Mouse (Mus musculus) liver, postnatal 0 days (tissue): ENCODE data around the gene Nsmce4a.

Experiments used
- CTCF ChIP-seq: sonication (generic); IDR thresholded peaks from 2 replicates; pipeline ENCODE4 v1.5.1; 2016; ENCODE audit warnings: antibody characterized with exemption, low read depth
- EP300 ChIP-seq: IDR thresholded peaks from 2 replicates; pipeline ENCODE4 v1.6.1; 2016; ENCODE audit warnings: antibody characterized with exemption, low read depth, mild to moderate bottlenecking

- TF ChIP-seq EP300 (no peak), CTCF (no peak)
Observed at GRCm38 (mm10) chr7:130547635-130548175, 25.2 kb downstream of the Nsmce4a start.
